Mouse (Mus musculus) forebrain, embryonic 14.5 days (tissue): ENCODE results near the gene 4931428F04Rik. TPM values are rescaled to one million over a fixed set of nuclear protein-coding genes. Genes with fewer than 3 reads are reported as not detected.

ENCODE experiments used
- ATAC-seq: fragments of 200-750 bp; cut with Nextera tagmentation; 2 replicates; pipeline ENCODE4 v1.8.0; 2017; ENCODE audit warnings: mild to moderate bottlenecking, moderate library complexity
- DNase-seq: peaks from one replicate; pipeline ENCODE4 v3.0.0-alpha.2; 2015; ENCODE audit warnings: low spot score
- H3K27ac ChIP-seq: fragments of 300-500 bp; sonication (generic); 2 replicates; pipeline ENCODE4 v1.5.1; 2014; ENCODE audit warnings: low read depth, mild to moderate bottlenecking, control low read depth, low read length, moderate library complexity
- H3K27me3 ChIP-seq: fragments of 300-500 bp; sonication (generic); replicated peaks from 2 replicates; pipeline ENCODE4 v1.6.1; 2014; ENCODE audit warnings: low read length, control low read depth, mixed read lengths; ENCODE audit not compliant: control insufficient read depth, insufficient read depth
- H3K36me3 ChIP-seq: fragments of 300-500 bp; sonication (generic); 2 replicates; pipeline ENCODE4 v1.6.1; 2014; ENCODE audit warnings: low read length, control low read depth; ENCODE audit not compliant: control insufficient read depth, insufficient read depth
- H3K4me1 ChIP-seq: fragments of 300-500 bp; sonication (generic); 2 replicates; pipeline ENCODE4 v1.6.1; 2014; ENCODE audit warnings: antibody characterized with exemption, low read length, control low read depth; ENCODE audit not compliant: control insufficient read depth, insufficient read depth
- H3K4me2 ChIP-seq: fragments of 300-500 bp; sonication (generic); 2 replicates; pipeline ENCODE4 v1.6.1; 2014; ENCODE audit warnings: mild to moderate bottlenecking, control low read depth, low read length
- H3K4me3 ChIP-seq: fragments of 300-500 bp; sonication (generic); 2 replicates; pipeline ENCODE4 v1.5.1; 2014; ENCODE audit warnings: low read depth, low read length, control low read depth
- H3K9ac ChIP-seq: fragments of 300-500 bp; sonication (generic); 2 replicates; pipeline ENCODE4 v1.6.1; 2014; ENCODE audit warnings: mild to moderate bottlenecking, low read length, control low read depth, moderate library complexity
- H3K9me3 ChIP-seq: fragments of 300-500 bp; sonication (generic); replicated peaks from 2 replicates; pipeline ENCODE4 v1.6.1; 2016; ENCODE audit warnings: low read length, control low read depth, mixed read lengths; ENCODE audit not compliant: control insufficient read depth
- WGBS: fragments of 180-500 bp; shearing (Covaris S2); extraction: QIAGEN DNeasy Blood & Tissue Kit; methylation state at CpG from one replicate; pipeline ENCODE4 v1.1.7; 2014; 5-methylcytosine and 5-hydroxymethylcytosine counted together
- polyA plus RNA-seq: library from polyadenylated mRNA; unstranded; fragments of >200 nt; fragmentation: Nextera tagmentation; extraction: Ambion mirVana; gene quantifications from 2 replicates; pipeline ENCODE4 v1.2.1, GENCODE M21; 2014

4931428F04Rik gene
- polyA plus RNA-seq, 1 experiment from 2014 or later: 67.9 TPM

GRCm38 (mm10) chr8:105254152-105254965, 35.3 kb downstream of the 4931428F04Rik start:
- ATAC-seq: peak; percentile 86
- H3K27me3 ChIP-seq: peaks cover 25% of the 10 kb centered on the region

GRCm38 (mm10) chr8:105253766-105254151, 35.9 kb downstream of the 4931428F04Rik start:
- 35% methylated on average over 20 of the region's 20 CpGs for WGBS
- peaks cover 5% of the 10 kb centered on the region; the same call in 1 of the 2 replicates for H3K4me1 ChIP-seq
- H3K4me2 ChIP-seq: peak overlapping the region; percentile 99
- peaks cover 19% of the 10 kb centered on the region for H3K27me3 ChIP-seq
- H3K4me3 ChIP-seq: peak overlapping the region; percentile 52
- DNase-seq (no peak), ATAC-seq (peak; percentile 51)
- H3K9ac ChIP-seq: peak overlapping the region; percentile 66; the same call in 1 of the 2 replicates
- peaks cover 36% of the 10 kb centered on the region for H3K36me3 ChIP-seq
- H3K27ac ChIP-seq: no peak overlapping the region
- H3K9me3 ChIP-seq: no peaks in the 10 kb centered on the region

More at GRCm38 (mm10) chr8:105254152-105254965, 35.3 kb downstream of the 4931428F04Rik start:
- H3K9me3 ChIP-seq: no peaks in the 10 kb centered on the region
- peak; percentile 91 for DNase-seq
- peak overlapping the region; percentile 52 for H3K4me3 ChIP-seq
- no peak overlapping the region for H3K27ac ChIP-seq
- peak overlapping the region; percentile 99 for H3K4me2 ChIP-seq
- peak overlapping the region; percentile 66 for H3K9ac ChIP-seq
- peaks cover 8% of the 10 kb centered on the region; the same call in 1 of the 2 replicates for H3K4me1 ChIP-seq
- peaks cover 30% of the 10 kb centered on the region for H3K36me3 ChIP-seq
- under 1% methylated on average over 73 of the region's 74 CpGs for WGBS

GRCm38 (mm10) chr8:105252680-105253537, 36.8 kb downstream of the 4931428F04Rik start:
- Histone ChIP-seq H3K36me3 (peaks cover 45% of the 10 kb centered on the region), H3K27me3 (peaks cover 11% of the 10 kb centered on the region), H3K4me2 (no peak overlapping the region), H3K4me3 (no peak overlapping the region), H3K27ac (no peak overlapping the region), H3K9ac (no peak overlapping the region), H3K9me3 (no peaks in the 10 kb centered on the region), H3K4me1 (peaks cover 5% of the 10 kb centered on the region; the same call in 1 of the 2 replicates)
- 90% methylated on average over 10 of the region's 10 CpGs for WGBS
- DNase-seq: no peak
- no peak for ATAC-seq

GRCm38 (mm10) chr8:105251954-105252353, 37.7 kb downstream of the 4931428F04Rik start:
- no peak for ATAC-seq
- Histone ChIP-seq H3K9ac (no peak overlapping the region), H3K4me1 (peaks cover 5% of the 10 kb centered on the region; the same call in 1 of the 2 replicates), H3K4me3 (no peak overlapping the region), H3K4me2 (no peak overlapping the region), H3K27me3 (peaks cover 3% of the 10 kb centered on the region), H3K27ac (no peak overlapping the region), H3K9me3 (no peaks in the 10 kb centered on the region), H3K36me3 (peaks cover 55% of the 10 kb centered on the region)
- 93% methylated on average over 6 of the region's 6 CpGs for WGBS
- no peak for DNase-seq

- H3K27me3 ChIP-seq: no peaks in the 10 kb centered on the region
- H3K9ac ChIP-seq: no peak overlapping the region
- no peak for ATAC-seq
- H3K9me3 ChIP-seq: no peaks in the 10 kb centered on the region
- H3K27ac ChIP-seq: no peak overlapping the region
- H3K4me3 ChIP-seq: no peak overlapping the region
- no peaks in the 10 kb centered on the region for H3K4me1 ChIP-seq
- DNase-seq: no peak
- WGBS: 95% methylated on average over 7 of the region's 7 CpGs
- H3K4me2 ChIP-seq: no peak overlapping the region
- peaks cover 54% of the 10 kb centered on the region for H3K36me3 ChIP-seq
These were observed 48.6 kb downstream of the 4931428F04Rik start for GRCm38 (mm10) chr8:105241016-105241415.

- Histone ChIP-seq H3K4me2 (no peak overlapping the region), H3K4me1 (no peaks in the 10 kb centered on the region), H3K27me3 (no peaks in the 10 kb centered on the region), H3K27ac (no peak overlapping the region), H3K4me3 (no peak overlapping the region), H3K9ac (no peak overlapping the region), H3K36me3 (peaks cover 57% of the 10 kb centered on the region), H3K9me3 (no peaks in the 10 kb centered on the region)
- ATAC-seq (no peak), DNase-seq (no peak)
- 94% methylated on average over 14 of the region's 14 CpGs for WGBS
These were observed 52.1 kb downstream of the 4931428F04Rik start for GRCm38 (mm10) chr8:105237442-105238142.

- DNase-seq (no peak), ATAC-seq (no peak)
- peaks cover 38% of the 10 kb centered on the region for H3K36me3 ChIP-seq
- WGBS: 82% methylated on average over 1 of the region's 1 CpGs
- no peak overlapping the region for H3K9ac ChIP-seq
- no peaks in the 10 kb centered on the region for H3K9me3 ChIP-seq
- no peaks in the 10 kb centered on the region for H3K27me3 ChIP-seq
- no peak overlapping the region for H3K27ac ChIP-seq
- H3K4me3 ChIP-seq: no peak overlapping the region
- H3K4me2 ChIP-seq: no peak overlapping the region
- H3K4me1 ChIP-seq: no peaks in the 10 kb centered on the region
These were observed 54.5 kb downstream of the 4931428F04Rik start for GRCm38 (mm10) chr8:105235206-105235605.

- H3K9ac ChIP-seq: no peak overlapping the region
- H3K4me3 ChIP-seq: no peak overlapping the region
- H3K4me1 ChIP-seq: no peaks in the 10 kb centered on the region
- no peak overlapping the region for H3K4me2 ChIP-seq
- 73% methylated on average over 1 of the region's 1 CpGs for WGBS
- H3K36me3 ChIP-seq: peaks cover 19% of the 10 kb centered on the region
- ATAC-seq: no peak
- no peaks in the 10 kb centered on the region for H3K9me3 ChIP-seq
- no peak overlapping the region for H3K27ac ChIP-seq
- no peaks in the 10 kb centered on the region for H3K27me3 ChIP-seq
- no peak for DNase-seq
These were observed 56.3 kb downstream of the 4931428F04Rik start for GRCm38 (mm10) chr8:105233126-105233935.
